Mouse (Mus musculus) midbrain, embryonic 14.5 days (tissue): Measurements from ENCODE around the gene Mafb. TPM values are rescaled to one million over a fixed set of nuclear protein-coding genes. Genes with fewer than 3 reads are reported as not detected.

Source experiments
- ATAC-seq: fragments of 200-750 bp; cut with Nextera tagmentation; 2 replicates; pipeline ENCODE4 v1.8.0; 2017; ENCODE audit warnings: moderate number of reproducible peaks, moderate library complexity; ENCODE audit not compliant: low FRiP score, low TSS enrichment
- DNase-seq: peaks from one replicate; pipeline ENCODE4 v3.0.0-alpha.2; 2015
- H3K27ac ChIP-seq: fragments of 300-500 bp; sonication (generic); replicated peaks from 2 replicates; pipeline ENCODE4 v1.5.1; 2014; ENCODE audit warnings: mild to moderate bottlenecking, low read depth, low read length, moderate library complexity
- H3K27me3 ChIP-seq: fragments of 300-500 bp; sonication (generic); 2 replicates; pipeline ENCODE4 v1.6.1; 2014; ENCODE audit warnings: low read length, control low read depth, mixed read lengths; ENCODE audit not compliant: control insufficient read depth, insufficient read depth
- H3K36me3 ChIP-seq: fragments of 300-500 bp; sonication (generic); 2 replicates; pipeline ENCODE4 v1.6.1; 2014; ENCODE audit warnings: low read length, control low read depth; ENCODE audit not compliant: control insufficient read depth, insufficient read depth
- H3K4me1 ChIP-seq: fragments of 300-500 bp; sonication (generic); 2 replicates; pipeline ENCODE4 v1.6.1; 2014; ENCODE audit warnings: mild to moderate bottlenecking, antibody characterized with exemption, low read length, control low read depth; ENCODE audit not compliant: control insufficient read depth, insufficient read depth
- H3K4me2 ChIP-seq: fragments of 300-500 bp; sonication (generic); 2 replicates; pipeline ENCODE4 v1.6.1; 2014; ENCODE audit warnings: mild to moderate bottlenecking, low read length, moderate library complexity
- H3K4me3 ChIP-seq: fragments of 300-500 bp; sonication (generic); replicated peaks from 2 replicates; pipeline ENCODE4 v1.5.1; 2014; ENCODE audit warnings: low read depth, low read length
- H3K9ac ChIP-seq: fragments of 300-500 bp; sonication (generic); replicated peaks from 2 replicates; pipeline ENCODE4 v1.6.1; 2014; ENCODE audit warnings: mild to moderate bottlenecking, low read length, moderate library complexity
- H3K9me3 ChIP-seq: fragments of 300-500 bp; sonication (generic); 2 replicates; pipeline ENCODE4 v1.6.1; 2016; ENCODE audit warnings: low read length, control low read depth, mixed read lengths; ENCODE audit not compliant: control insufficient read depth
- WGBS: fragments of 180-500 bp; shearing (Covaris S2); extraction: QIAGEN DNeasy Blood & Tissue Kit; methylation state at CpG from one replicate; pipeline ENCODE4 v1.1.7; 2014; 5-methylcytosine and 5-hydroxymethylcytosine counted together
- polyA plus RNA-seq: library from polyadenylated mRNA; unstranded; fragments of >200 nt; fragmentation: Nextera tagmentation; extraction: Ambion mirVana; gene quantifications from 2 replicates; pipeline ENCODE4 v1.2.1, GENCODE M21; 2014

Gene Mafb
- polyA plus RNA-seq, 1 experiment from 2014 or later, result 4.9 TPM

DNA sequence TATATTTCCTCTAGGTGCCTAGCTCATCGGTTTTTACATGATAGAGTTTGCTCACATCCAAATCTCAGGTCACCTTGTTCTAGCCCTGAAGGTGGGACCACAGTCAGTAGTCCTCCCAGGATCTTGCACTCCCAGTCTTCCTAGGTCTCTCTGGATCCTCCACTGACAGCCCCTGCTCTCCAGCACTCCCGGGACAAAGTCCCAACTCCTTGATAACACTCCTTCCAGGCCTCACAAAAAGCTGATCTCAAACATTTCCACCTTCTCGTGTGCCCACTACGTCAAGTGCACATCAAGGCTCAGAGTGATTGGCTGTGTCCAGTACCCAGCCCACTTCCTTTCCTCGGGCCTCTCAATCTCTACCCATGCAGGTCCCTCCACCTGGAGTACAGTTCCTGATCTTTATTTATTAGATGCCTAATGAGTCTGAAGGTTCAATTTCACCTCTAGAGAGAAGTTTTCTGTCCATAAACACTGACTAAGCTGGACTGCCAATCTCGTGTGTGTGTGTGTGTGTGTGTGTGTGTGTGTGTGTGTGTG lies 41.7 kb downstream of the Mafb start:
- WGBS, result 91% methylated on average over 6 of the region's 6 CpGs

DNA sequence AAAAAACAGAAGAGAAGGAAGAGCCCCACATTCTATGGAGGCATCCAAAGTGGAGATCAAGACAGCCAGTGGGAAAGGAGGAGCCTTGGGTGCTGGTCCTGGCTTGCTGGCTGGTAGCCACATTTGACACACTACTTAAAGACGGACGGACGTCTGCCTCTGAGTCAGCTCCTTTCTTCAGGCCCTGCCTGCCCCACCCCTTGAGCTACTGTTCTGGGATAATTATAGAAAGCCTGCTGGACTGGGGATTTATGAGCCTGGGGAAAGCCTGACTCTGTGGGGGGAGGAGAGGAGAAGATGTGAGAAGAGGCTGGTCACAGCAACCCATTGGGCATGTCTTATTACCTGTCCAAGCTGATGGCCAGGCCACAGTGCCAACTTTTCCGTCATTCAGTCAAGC lies 45.0 kb downstream of the Mafb start:
- no peak for ATAC-seq

More for the DNA sequence above, 41.7 kb downstream of the Mafb start:
- no peaks in the 10 kb centered on the region for H3K27me3 ChIP-seq
- H3K9ac ChIP-seq, result no peak overlapping the region
- H3K36me3 ChIP-seq, result no peaks in the 10 kb centered on the region
- no peak overlapping the region for H3K4me3 ChIP-seq
- ATAC-seq (no peak), DNase-seq (no peak)
- no peaks in the 10 kb centered on the region for H3K4me1 ChIP-seq
- H3K27ac ChIP-seq, result no peak overlapping the region
- no peaks in the 10 kb centered on the region for H3K9me3 ChIP-seq
- H3K4me2 ChIP-seq, result no peak overlapping the region

DNA sequence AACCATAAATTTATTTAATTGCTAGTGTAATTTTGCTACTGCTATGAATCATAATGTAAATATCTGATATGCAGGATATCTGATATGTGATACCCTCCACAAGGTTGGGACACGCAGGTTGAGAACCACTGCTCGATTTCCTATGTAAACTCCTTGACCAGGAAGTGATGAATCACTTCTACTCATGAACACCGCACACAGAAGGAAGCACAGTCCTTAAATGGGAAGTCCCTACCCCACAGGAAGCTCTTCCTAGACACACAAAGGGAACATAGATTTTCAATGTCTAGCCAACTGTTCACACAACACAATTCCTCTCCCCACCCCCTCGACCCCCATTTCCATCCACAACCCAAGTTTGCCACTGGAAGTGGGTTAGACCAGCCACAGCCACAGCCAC lies 48.6 kb downstream of the Mafb start:
- Histone ChIP-seq H3K4me2 (no peak overlapping the region), H3K27me3 (no peaks in the 10 kb centered on the region), H3K4me1 (no peaks in the 10 kb centered on the region), H3K36me3 (no peaks in the 10 kb centered on the region), H3K9ac (no peak overlapping the region), H3K4me3 (no peak overlapping the region), H3K27ac (no peak overlapping the region), H3K9me3 (no peaks in the 10 kb centered on the region)
- 88% methylated on average over 4 of the region's 4 CpGs for WGBS
- DNase-seq (no peak), ATAC-seq (no peak)

More for the DNA sequence above, 45.0 kb downstream of the Mafb start:
- no peak overlapping the region for H3K4me3 ChIP-seq
- H3K36me3 ChIP-seq, result no peaks in the 10 kb centered on the region
- no peak for DNase-seq
- no peaks in the 10 kb centered on the region for H3K27me3 ChIP-seq
- no peaks in the 10 kb centered on the region for H3K4me1 ChIP-seq
- no peak overlapping the region for H3K27ac ChIP-seq
- 53% methylated on average over 4 of the region's 4 CpGs for WGBS
- no peak overlapping the region for H3K4me2 ChIP-seq
- no peaks in the 10 kb centered on the region for H3K9me3 ChIP-seq
- H3K9ac ChIP-seq, result no peak overlapping the region

Other genes starting within 250 kb of the Mafb start
- gene Gm826, start 32.9 kb downstream of the Mafb start, polyA plus RNA-seq, result 0.38 TPM in 1 of 2 replicates, not detected in the other